7 mouse cellular contexts compared by ENCODE assay signal in the genomic region with DNA sequence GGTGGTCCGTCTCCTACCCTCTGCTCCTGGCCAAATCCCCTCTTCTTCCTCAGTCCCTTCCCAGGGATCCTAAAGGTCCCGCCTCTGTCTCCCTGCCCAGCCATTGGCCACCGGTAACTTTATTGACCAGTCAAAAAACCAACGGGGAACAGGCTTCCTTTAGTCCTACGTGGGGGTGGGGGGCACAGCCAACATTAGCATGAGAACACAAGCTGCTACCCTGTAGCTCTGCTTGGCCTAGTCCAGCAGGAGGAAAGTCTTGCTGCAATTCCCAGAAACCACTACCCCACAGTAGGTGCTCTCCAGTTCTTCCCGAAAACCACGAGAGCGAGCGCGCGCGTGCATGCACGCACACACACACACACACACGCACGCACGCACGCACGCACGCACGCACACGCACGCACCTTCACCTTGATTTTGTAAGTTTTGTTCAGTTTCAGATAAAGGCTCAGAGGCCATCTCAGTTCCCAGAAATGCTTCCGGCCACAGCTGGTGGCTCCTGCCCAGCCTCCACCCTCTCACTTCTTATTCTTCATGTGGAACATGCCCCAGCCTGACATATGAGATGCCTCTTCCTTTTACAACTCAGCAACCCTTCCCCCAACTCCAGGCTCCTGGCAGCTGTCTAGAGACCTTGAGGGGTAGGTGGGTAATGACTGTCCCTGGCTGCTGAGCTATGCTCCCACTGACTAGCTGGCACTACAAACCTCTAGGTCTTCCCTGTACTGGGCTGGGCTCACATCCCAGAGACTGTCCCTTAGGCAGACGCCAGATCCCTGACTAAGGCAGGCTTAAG. TPM values are rescaled to one million over a fixed set of nuclear protein-coding genes. Genes with fewer than 3 reads are reported as not detected.
DNase-seq lines count a peak whose midpoint lies in the region; ATAC-seq lines count a peak whose summit lies in the region.

No protein-coding gene starts in this region.

- peak overlapping the region; percentile 46 for H3K9ac ChIP-seq in limb, embryonic 11.5 days (ENCODE audit: low read length)
- H3K9ac ChIP-seq in midbrain, embryonic 13.5 days (replicated peaks) = peak overlapping the region; percentile 70

- H3K4me1 ChIP-seq in embryonic facial prominence, embryonic 10.5 days = peaks cover 49% of the 10 kb centered on the region
- peaks cover 11% of the 10 kb centered on the region; the same call in 1 of the 2 replicates for H3K4me1 ChIP-seq in limb, embryonic 11.5 days (ENCODE audit: control insufficient read depth, insufficient read depth, low read length)
- peaks cover 33% of the 10 kb centered on the region for H3K4me1 ChIP-seq in midbrain, embryonic 13.5 days (replicated peaks)

- peak; percentile 83 for DNase-seq in adrenal gland, adult 8-10 months
- DNase-seq in embryonic facial prominence, embryonic 10.5 days (ENCODE audit: low spot score) = peak; percentile 86
- peak; percentile 99 for DNase-seq in heart, adult 11 months
- peak; percentile 77 for DNase-seq in kidney, adult 18-20 months
- peak; percentile 82 for DNase-seq in limb, embryonic 11.5 days (ENCODE audit: low spot score)
- DNase-seq in spleen, adult 12 weeks (ENCODE audit: low spot score) = peak; percentile 17

- peaks cover 31% of the 10 kb centered on the region for H3K36me3 ChIP-seq in embryonic facial prominence, embryonic 10.5 days (replicated peaks)
- H3K36me3 ChIP-seq in limb, embryonic 11.5 days (ENCODE audit: control insufficient read depth, insufficient read depth, low read length) = no peaks in the 10 kb centered on the region
- peaks cover 21% of the 10 kb centered on the region for H3K36me3 ChIP-seq in midbrain, embryonic 13.5 days

- H3K4me3 ChIP-seq in embryonic facial prominence, embryonic 10.5 days = peak overlapping the region; percentile 65
- H3K4me3 ChIP-seq in limb, embryonic 11.5 days (ENCODE audit: low read depth, low read length) = peak overlapping the region; percentile 43
- peak overlapping the region; percentile 53 for H3K4me3 ChIP-seq in midbrain, embryonic 13.5 days (replicated peaks)

- WGBS in embryonic facial prominence, embryonic 10.5 days = 1% methylated on average over 24 of the region's 24 CpGs
- under 1% methylated on average over 24 of the region's 24 CpGs for WGBS in limb, embryonic 11.5 days
- 1% methylated on average over 24 of the region's 24 CpGs for WGBS in midbrain, embryonic 13.5 days

- H3K27ac ChIP-seq in embryonic facial prominence, embryonic 10.5 days (replicated peaks) = peak overlapping the region; percentile 92
- H3K27ac ChIP-seq in limb, embryonic 11.5 days (replicated peaks; ENCODE audit: low read depth, low read length) = peak overlapping the region; percentile 88
- H3K27ac ChIP-seq in midbrain, embryonic 13.5 days = peak overlapping the region; percentile 90

- H3K27me3 ChIP-seq in embryonic facial prominence, embryonic 10.5 days (replicated peaks; ENCODE audit: low read depth, poor library complexity, severe bottlenecking) = peaks cover 30% of the 10 kb centered on the region
- H3K27me3 ChIP-seq in limb, embryonic 11.5 days (ENCODE audit: control insufficient read depth, insufficient read depth, low read length) = peaks cover 22% of the 10 kb centered on the region
- H3K27me3 ChIP-seq in midbrain, embryonic 13.5 days = peaks cover 29% of the 10 kb centered on the region

- peak; percentile 78 for ATAC-seq in limb, embryonic 11.5 days (ENCODE audit: insufficient number of reproducible peaks, low FRiP score, low TSS enrichment, low read depth)
- ATAC-seq in midbrain, embryonic 13.5 days = peak; percentile 95

- H3K9me3 ChIP-seq in embryonic facial prominence, embryonic 10.5 days = no peaks in the 10 kb centered on the region
- no peaks in the 10 kb centered on the region for H3K9me3 ChIP-seq in limb, embryonic 11.5 days (ENCODE audit: control insufficient read depth, low read length)
- no peaks in the 10 kb centered on the region for H3K9me3 ChIP-seq in midbrain, embryonic 13.5 days

- peak overlapping the region; percentile 67 for H3K4me2 ChIP-seq in limb, embryonic 11.5 days (ENCODE audit: low read depth, severe bottlenecking)
- H3K4me2 ChIP-seq in midbrain, embryonic 13.5 days (replicated peaks) = peak overlapping the region; percentile 74

RNA-seq across cellular contexts. Expression of gene Tnfrsf18, which starts 5.8 kb away (rescaled TPM):
- total RNA-seq in adrenal gland, adult 8-10 months (2022) = 1 to 10 TPM in 1 of 4 experiments, under 1 TPM in 1, not detected in 2; 0.42 to 1.2 TPM
- 1.2 and 1.4 TPM in 2 replicates for polyA plus RNA-seq in embryonic facial prominence, embryonic 10.5 days (2016; fragmentation: Nextera tagmentation; extraction: Ambion mirVana)
- 0.62 and 0.65 TPM in 2 replicates for polyA plus RNA-seq in limb, embryonic 11.5 days (2014; fragmentation: Nextera tagmentation; extraction: Ambion mirVana)
- 2.0 and 2.3 TPM in 2 replicates for polyA plus RNA-seq in midbrain, embryonic 13.5 days (2015; fragmentation: Nextera tagmentation; extraction: Ambion mirVana)

RNA-seq across cellular contexts. Expression of gene Tnfrsf4, which starts 18.1 kb away (rescaled TPM):
- 1 to 10 TPM; 1.0 to 3.0 (median 2.0) TPM for total RNA-seq in adrenal gland, adult 8-10 months (2022)
- 1.1 and 1.4 TPM in 2 replicates for polyA plus RNA-seq in embryonic facial prominence, embryonic 10.5 days (2016; fragmentation: Nextera tagmentation; extraction: Ambion mirVana)
- polyA plus RNA-seq in limb, embryonic 11.5 days (2014; fragmentation: Nextera tagmentation; extraction: Ambion mirVana) = 0.29 and 0.58 TPM in 2 replicates
- 0.57 TPM in 2 replicates for polyA plus RNA-seq in midbrain, embryonic 13.5 days (2015; fragmentation: Nextera tagmentation; extraction: Ambion mirVana)

RNA-seq across cellular contexts. Expression of gene Ttll10, which starts 27.4 kb away (rescaled TPM):
- total RNA-seq in adrenal gland, adult 8-10 months (2022) = 1 to 10 TPM in 1 of 4 experiments, under 1 TPM in 2, not detected in 1; 0.38 to 1.2 (median 0.86) TPM
- 0.69 and 0.95 TPM in 2 replicates for polyA plus RNA-seq in embryonic facial prominence, embryonic 10.5 days (2016; fragmentation: Nextera tagmentation; extraction: Ambion mirVana)
- 0.33 and 0.55 TPM in 2 replicates for polyA plus RNA-seq in limb, embryonic 11.5 days (2014; fragmentation: Nextera tagmentation; extraction: Ambion mirVana)
- not detected in 2 replicates for polyA plus RNA-seq in midbrain, embryonic 13.5 days (2015; fragmentation: Nextera tagmentation; extraction: Ambion mirVana)

RNA-seq across cellular contexts. Expression of gene Sdf4, which starts 39.1 kb away (rescaled TPM):
- 100 to 1,000 TPM; 290 to 326 (median 308) TPM for total RNA-seq in adrenal gland, adult 8-10 months (2022)
- 132 and 138 TPM in 2 replicates for polyA plus RNA-seq in embryonic facial prominence, embryonic 10.5 days (2016; fragmentation: Nextera tagmentation; extraction: Ambion mirVana)
- polyA plus RNA-seq in limb, embryonic 11.5 days (2014; fragmentation: Nextera tagmentation; extraction: Ambion mirVana) = 131 and 142 TPM in 2 replicates
- polyA plus RNA-seq in midbrain, embryonic 13.5 days (2015; fragmentation: Nextera tagmentation; extraction: Ambion mirVana) = 125 and 128 TPM in 2 replicates

RNA-seq across cellular contexts. Expression of gene B3galt6, which starts 39.3 kb away (rescaled TPM):
- 1 to 10 TPM; 7.8 to 9.5 (median 8.9) TPM for total RNA-seq in adrenal gland, adult 8-10 months (2022)
- polyA plus RNA-seq in embryonic facial prominence, embryonic 10.5 days (2016; fragmentation: Nextera tagmentation; extraction: Ambion mirVana) = 12.7 and 15.7 TPM in 2 replicates
- polyA plus RNA-seq in limb, embryonic 11.5 days (2014; fragmentation: Nextera tagmentation; extraction: Ambion mirVana) = 15.4 and 16.4 TPM in 2 replicates
- polyA plus RNA-seq in midbrain, embryonic 13.5 days (2015; fragmentation: Nextera tagmentation; extraction: Ambion mirVana) = 25.0 and 26.9 TPM in 2 replicates

Comparison
In these comparisons a context has a peak if more than half of its experiments do, and no peak if none do; other contexts are left out.
1. Peak in every context shown above with its lines: DNase-seq, ATAC-seq, H3K4me3 ChIP-seq and H3K27ac ChIP-seq.
2. DNase-seq: peak in every context shown above with its lines; median percentile 99 in heart, adult 11 months; 86 in embryonic facial prominence, embryonic 10.5 days; 83 in adrenal gland, adult 8-10 months; 82 in limb, embryonic 11.5 days; 77 in kidney, adult 18-20 months; 17 in spleen, adult 12 weeks.